Mouse (Mus musculus): Measurements from ENCODE around the gene Myo1h.

DNA sequence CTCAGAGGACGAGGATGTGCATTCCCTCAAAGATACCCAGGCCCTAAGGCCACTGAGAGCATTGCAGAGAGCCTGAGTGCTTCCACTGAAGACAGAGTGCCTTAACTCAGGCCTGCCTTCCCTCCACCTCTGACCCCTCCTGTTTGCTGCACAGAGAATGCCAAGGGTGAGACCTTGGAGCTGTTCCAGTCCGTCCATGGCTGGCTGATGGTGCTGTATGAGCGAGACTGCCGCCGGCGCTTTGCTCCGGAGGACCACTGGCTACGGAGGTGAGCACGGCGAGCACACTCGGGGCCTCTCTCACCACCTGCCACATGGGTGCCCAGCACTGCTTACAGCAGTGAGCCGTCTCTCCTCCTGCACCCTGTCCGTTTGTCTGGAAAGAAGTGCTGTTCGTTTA, 117.6 kb downstream of the Myo1h start:
- TF ChIP-seq POLR2AphosphoS2 (IDR thresholded peaks at IDR 0.05; ENCODE audit: insufficient read length, low read depth) (no peak), TCF12 (IDR thresholded peaks at IDR 0.05; ENCODE audit: insufficient read depth, poor library complexity, severe bottlenecking) (no peak), MYOG (IDR thresholded peaks at IDR 0.05; ENCODE audit: control insufficient read depth in 1 of 3, insufficient read depth in 1 of 3, insufficient read length in 2 of 3, low read depth in 2 of 3) (no peak), POLR2A (IDR thresholded peaks at IDR 0.05; ENCODE audit: insufficient read length, low read depth) (no peak), CEBPB (IDR thresholded peaks at IDR 0.05; ENCODE audit: insufficient read depth, poor library complexity, severe bottlenecking) (no peak), TCF3 (IDR thresholded peaks at IDR 0.05; ENCODE audit: insufficient read length, low read depth) (no peak), MAX (IDR thresholded peaks at IDR 0.05; ENCODE audit: low read depth) (no peak), USF1 (IDR thresholded peaks at IDR 0.05; ENCODE audit: low read depth) (no peak), E2F4 (IDR thresholded peaks at IDR 0.05; ENCODE audit: insufficient read depth) (no peak)

Data from myocyte (in vitro differentiated cells).